Mouse (Mus musculus): ENCODE data around the gene Ccsap.

DNA sequence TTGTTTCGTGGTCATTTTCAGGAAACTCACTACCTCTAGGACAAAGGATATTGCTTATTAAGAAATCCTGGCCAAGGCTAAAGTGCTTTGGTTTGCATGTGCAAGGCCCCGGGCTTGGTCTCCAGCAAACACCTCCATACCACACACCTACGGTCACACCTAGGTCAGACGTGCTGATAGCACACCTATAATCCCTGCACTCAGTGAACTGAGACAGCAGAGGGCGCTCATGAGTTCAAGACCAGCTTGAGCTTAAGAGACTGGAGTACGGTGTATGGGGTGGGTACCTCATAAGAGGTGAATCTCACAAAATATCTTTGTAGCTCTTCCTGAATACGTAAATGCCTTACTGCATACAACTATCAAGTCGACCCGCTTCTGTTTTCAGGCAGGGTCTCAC, 24.6 kb downstream of the Ccsap start:
- no peak for TF ChIP-seq EP300 (IDR thresholded peaks at IDR 0.05; ENCODE audit: low read depth)
- peak; percentile 85 for TF ChIP-seq CTCF (IDR thresholded peaks at IDR 0.05; ENCODE audit: low read depth)
